Mouse (Mus musculus) urinary bladder, postnatal 25 days (tissue): ENCODE measurements around the gene Trnau1ap.
"Not testable (repeated sequence)": the region's sequence is repeated elsewhere in the genome, so short reads cannot be mapped to it uniquely, and the experiment has no call there.

Experiments used
- DNase-seq: peaks from one replicate; pipeline ENCODE4 v3.0.0; 2022; ENCODE audit warnings: low spot score

Gene Trnau1ap

GRCm38 (mm10) chr4:132301486-132301885 lies 27.9 kb downstream of the Trnau1ap start:
- DNase-seq: no peak

DNA sequence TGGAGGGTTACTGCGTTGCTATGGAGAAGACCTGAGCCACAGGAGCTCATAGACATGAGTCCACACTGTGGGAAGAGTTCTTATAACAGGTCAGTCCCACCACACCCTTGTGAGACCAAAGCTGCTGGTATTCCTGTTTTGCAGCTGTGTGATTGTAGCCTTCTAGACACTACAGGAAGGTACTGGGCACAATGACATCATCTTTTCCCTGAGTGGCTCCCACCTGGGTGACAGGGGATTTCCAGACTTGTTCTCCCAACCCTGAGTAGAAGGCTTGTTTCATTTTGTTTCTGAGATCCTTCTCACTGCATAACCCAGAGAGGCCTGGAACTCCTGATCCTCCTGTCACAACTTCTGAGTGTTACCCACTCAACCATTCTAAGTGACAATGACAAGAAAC lies 29.5 kb downstream of the Trnau1ap start:
- DNase-seq: no peak

DNA sequence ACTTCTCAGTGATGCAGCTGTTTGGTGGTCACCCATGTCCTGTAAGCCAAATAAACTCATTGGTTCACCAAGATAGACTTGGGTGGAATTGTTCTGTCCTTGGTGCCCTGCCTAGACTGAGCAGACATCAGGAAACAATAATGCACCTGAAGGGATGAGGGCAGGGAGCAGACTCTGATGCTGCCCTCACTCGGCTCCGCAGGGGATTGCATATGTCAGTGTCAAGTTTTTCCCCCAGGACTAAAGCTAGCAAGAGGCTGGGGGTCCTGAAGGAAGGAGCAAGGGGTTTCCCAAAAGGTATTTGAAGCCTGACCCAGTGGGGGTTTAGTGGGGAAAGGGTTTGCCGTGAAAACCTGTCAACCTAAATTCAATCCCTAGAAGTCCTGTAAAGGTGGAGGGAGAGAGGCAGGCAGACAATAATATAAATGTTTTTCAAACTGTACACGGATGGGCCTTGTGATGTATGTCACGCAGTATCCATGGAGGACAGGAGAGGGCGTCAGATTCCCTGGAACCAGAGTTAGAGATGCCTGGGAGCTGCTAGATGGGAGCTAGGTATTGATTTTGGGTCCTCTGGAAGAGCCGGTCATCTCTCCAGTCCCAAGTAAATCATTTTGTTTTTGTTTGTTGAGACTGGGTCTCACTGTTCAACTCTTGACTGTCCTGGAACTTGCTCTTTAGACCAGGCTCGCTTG lies 33.5 kb downstream of the Trnau1ap start:
- no peak for DNase-seq

DNA sequence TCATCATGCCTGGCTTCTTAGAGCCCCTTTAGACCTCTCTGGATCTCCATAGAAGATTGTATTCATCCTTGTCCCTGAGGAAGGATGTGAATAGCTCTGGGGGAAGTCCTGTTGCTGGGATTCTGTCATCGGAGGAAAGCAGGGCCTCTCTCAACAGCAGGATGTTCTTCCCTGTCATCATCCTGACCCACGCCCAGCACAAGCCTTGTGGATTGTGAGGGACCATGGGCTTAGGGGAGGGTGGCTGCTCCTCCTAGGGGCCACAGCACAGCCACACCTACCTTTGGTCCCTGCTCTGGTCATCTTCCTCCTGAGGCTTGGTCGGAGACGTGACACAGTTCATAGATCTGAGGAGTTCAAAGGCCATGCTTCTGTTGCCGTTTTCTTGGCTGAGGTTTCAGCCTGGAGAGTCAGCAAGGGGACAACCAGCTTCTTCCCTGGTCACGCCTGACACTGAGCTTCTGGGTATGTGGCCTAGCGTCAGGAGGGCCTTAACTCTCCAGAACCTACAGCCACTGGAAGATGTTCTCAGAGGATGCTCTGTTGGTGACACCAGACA lies 35.6 kb downstream of the Trnau1ap start:
- DNase-seq: no peak

DNA sequence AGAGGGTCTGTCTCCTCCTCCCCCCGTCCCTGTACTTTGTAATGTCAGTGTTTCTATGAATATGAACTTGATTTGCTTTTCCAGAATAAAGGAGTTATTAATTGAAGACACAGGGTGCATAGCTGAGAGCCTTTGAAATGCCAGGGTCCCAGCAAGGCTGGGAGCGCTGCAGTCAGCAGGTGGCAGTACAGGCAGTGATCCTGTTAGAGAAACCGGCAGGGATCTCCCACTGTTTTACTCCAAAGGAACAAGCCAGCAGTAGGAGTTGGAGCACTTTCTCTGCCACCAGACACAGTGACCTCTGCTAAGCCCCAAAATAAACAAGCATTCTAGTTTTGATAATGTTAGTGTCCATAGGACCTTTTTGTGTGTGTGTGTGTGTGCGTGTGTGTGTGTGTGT lies 36.4 kb downstream of the Trnau1ap start:
- DNase-seq: no peak

DNA sequence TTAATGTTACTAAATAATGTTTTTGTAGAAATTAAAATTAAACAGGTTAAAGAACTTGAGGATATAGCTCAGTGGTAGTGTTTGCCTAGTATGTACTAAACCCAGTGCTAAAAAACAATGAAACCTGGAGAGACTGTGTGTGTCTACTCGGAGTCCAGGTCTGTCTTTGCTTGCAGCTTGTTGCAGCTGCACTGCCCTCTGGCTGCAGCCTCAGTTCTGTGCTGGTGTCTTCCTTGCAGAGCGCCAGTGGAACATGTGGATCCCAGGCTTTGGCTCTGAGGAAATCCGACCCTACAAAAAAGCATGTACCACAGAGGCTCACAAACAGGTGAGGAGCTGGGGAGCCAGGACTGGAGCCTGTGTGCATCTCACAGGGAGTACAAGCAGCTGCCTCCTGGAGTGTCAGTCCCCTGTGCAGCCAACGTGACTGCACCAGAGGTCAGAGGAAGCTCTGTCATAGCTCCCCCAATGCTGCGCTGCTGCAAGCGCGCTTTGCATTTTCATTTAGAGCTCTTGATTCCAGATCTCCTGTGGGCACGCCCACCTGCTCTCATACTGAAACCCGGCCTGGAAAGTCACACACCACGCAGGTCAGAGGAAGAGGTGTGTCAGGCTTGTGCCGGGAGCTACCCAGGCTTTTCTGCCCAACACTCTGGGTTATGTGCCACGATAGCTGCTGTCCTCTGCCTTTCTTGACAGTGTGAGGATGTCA lies 37.6 kb downstream of the Trnau1ap start:
- DNase-seq: no peak

- DNase-seq: no peak
These were observed 38.3 kb downstream of the Trnau1ap start for GRCm38 (mm10) chr4:132291056-132291455.

GRCm38 (mm10) chr4:132288840-132289239 lies 40.5 kb downstream of the Trnau1ap start:
- DNase-seq: not testable (repeated sequence)

DNA sequence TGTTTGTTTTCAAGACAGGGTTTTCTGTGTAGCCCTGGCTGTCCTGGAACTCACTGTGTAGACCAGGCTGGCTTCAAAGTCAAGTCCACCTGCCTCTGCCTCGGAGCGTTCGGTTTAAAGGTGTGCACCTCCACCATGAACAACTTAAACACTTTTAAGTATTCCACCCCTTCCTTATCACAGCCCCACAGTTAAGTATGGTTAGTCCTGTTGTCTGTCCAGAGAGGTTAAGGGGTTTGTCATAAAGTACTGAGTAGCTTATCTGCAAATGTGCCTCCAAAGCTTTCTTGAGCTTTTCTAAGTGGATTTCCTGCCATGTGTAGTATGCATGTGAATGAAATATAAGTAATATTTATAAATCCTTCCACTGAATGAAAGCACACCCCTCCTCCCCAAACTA lies 53.4 kb downstream of the Trnau1ap start:
- DNase-seq: no peak

- DNase-seq: peak; percentile 89
These were observed 55.0 kb downstream of the Trnau1ap start, which contains the start of gene Taf12 for GRCm38 (mm10) chr4:132274156-132274862. Gene Taf12 (plus strand): TSS chr4:132274375.

- no peak for DNase-seq
These were observed 56.2 kb downstream of the Trnau1ap start for GRCm38 (mm10) chr4:132273166-132273565.

- DNase-seq: peak; percentile 75
These were observed 59.4 kb downstream of the Trnau1ap start for GRCm38 (mm10) chr4:132269740-132270560.

DNA sequence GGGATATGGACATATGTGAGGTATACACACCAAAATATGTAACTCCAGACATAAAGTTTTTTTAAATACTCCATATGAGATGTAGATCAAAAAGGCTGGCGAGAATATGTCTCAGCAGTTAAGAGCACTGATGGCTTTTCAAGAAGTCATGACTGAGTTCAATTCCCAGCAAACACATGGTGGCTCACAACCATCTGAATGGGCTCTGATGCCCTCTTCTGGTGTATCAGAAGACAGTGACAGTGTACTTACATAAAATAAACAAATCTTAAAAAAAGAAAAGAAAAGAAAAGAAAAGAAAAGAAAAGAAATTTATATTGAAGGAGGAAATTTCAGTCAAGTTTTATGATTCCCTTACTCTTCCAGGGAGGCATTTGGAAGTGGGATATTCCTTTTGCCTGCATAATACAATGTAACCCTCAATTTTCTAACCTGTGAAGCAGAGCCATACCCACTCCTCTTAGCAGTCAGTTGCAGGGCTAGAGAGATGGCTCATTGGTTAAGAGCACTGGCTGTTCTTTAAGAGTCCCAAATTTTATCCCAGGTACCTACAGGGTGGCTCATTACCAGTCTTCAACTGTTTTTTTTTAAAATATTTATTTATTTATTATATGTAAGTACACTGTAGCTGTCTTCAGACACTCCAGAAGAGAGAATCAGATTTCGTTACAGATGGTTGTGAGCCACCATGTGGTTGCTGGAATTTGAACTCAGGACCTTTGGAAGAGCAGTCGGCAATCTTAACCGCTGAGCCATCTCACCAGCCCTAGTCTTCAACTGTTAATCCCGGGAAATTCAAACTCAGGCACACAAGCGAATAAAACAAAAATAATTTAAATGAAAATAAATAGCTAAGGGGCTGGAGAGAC lies 60.2 kb downstream of the Trnau1ap start:
- DNase-seq: no peak

GRCm38 (mm10) chr4:132266835-132267349 lies 62.4 kb downstream of the Trnau1ap start:
- DNase-seq: no peak

GRCm38 (mm10) chr4:132263313-132263712 lies 66.0 kb downstream of the Trnau1ap start:
- no peak for DNase-seq

DNA sequence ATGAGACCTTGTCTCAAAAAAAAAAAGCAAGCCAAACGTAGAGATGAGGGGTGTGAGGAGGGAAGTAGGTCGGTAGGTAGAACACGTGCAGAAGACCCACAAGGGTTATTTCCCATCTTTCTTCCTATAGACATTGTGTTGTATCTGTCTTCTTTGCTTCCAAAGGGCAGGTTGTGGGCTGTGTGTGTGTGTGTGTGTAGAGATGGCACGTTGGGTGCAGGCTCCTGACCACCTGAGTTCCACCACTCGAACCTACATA lies 67.1 kb downstream of the Trnau1ap start:
- DNase-seq: no peak
